Mouse (Mus musculus) stomach, postnatal 0 days (tissue): ENCODE data around the gene Utp18.

ENCODE experiments used
- CTCF ChIP-seq: IDR thresholded peaks from 2 replicates; pipeline ENCODE4 v1.5.1; 2016; ENCODE audit warnings: antibody characterized with exemption, low read depth, mild to moderate bottlenecking, moderate library complexity
- EP300 ChIP-seq: optimal IDR thresholded peaks from 2 replicates; pipeline ENCODE3; 2016; ENCODE audit warnings: antibody characterized with exemption

DNA sequence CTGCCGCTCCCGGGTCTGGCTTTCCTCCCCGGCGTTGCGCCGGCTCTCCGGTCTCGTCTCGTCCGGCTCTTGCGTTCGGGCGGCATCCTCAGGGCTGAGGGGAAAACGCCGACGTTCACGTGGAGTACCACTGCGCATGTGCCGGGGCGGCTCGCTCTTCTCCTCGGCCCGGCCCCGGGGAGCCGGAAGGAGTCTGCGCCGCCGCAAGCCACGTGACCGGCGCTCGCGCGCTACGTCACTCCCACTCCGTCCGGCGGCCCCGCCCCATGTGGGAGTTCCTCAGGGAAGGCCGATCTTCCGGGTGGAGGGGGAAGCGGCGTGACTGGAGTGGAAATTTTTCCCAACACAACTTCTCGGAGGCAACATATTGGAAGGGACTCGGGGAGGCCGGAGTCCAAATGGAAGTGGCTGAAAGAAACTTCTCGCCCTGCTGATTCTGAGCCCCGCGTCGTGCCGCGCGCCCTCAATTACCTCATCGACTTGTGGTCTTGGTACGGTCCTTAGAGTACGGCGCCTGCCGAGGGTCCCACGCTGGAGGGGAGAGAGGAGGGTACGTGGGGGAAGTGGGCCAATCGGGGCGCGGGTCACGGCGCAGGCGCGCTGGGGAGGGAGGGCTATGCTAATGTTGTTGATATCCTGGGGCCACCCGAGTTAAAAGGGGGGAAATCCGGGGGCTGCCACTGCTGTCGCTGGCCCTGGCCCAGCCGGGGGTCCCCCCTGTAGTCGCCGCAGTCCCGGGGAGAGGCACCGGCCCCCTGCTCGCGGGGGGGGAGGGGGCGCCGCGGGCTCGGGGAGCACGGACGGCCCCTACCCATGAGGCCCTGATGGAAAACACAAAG, at the start of gene Utp18, which contains the start of gene Mbtd1:
- TF ChIP-seq CTCF (no peak), EP300 (peak; percentile 95)
